Mouse (Mus musculus): ENCODE data around the gene Tnfrsf1b.

The Tnfrsf1b gene

GRCm38 (mm10) chr4:145256144-145256543 lies 9.5 kb upstream of the Tnfrsf1b start:
- DNase-seq: no peak

GRCm38 (mm10) chr4:145254418-145254817 lies 7.7 kb upstream of the Tnfrsf1b start:
- DNase-seq: no peak

GRCm38 (mm10) chr4:145252611-145253010 lies 5.9 kb upstream of the Tnfrsf1b start:
- DNase-seq: no peak

GRCm38 (mm10) chr4:145251546-145251945 lies 4.9 kb upstream of the Tnfrsf1b start:
- DNase-seq: no peak

GRCm38 (mm10) chr4:145250002-145250401 lies 3.3 kb upstream of the Tnfrsf1b start:
- no peak for DNase-seq

- DNase-seq: no peak
These were observed 886 bp upstream of the Tnfrsf1b start for GRCm38 (mm10) chr4:145247556-145247955.

GRCm38 (mm10) chr4:145245581-145245980 lies 1.1 kb downstream of the Tnfrsf1b start:
- DNase-seq: no peak

- DNase-seq: no peak
These were observed 2.0 kb downstream of the Tnfrsf1b start for GRCm38 (mm10) chr4:145244676-145245075.

- DNase-seq: no peak
These were observed 3.8 kb downstream of the Tnfrsf1b start for GRCm38 (mm10) chr4:145242719-145243350.

- no peak for DNase-seq
These were observed 5.9 kb downstream of the Tnfrsf1b start for GRCm38 (mm10) chr4:145240723-145241231.

- DNase-seq: peak; percentile 61 to 73
These were observed 7.4 kb downstream of the Tnfrsf1b start for GRCm38 (mm10) chr4:145239049-145239830.

GRCm38 (mm10) chr4:145236027-145236426 lies 10.6 kb downstream of the Tnfrsf1b start:
- DNase-seq: no peak

- DNase-seq: no peak
These were observed 13.0 kb downstream of the Tnfrsf1b start for GRCm38 (mm10) chr4:145233487-145234228.

- DNase-seq: no peak
These were observed 14.9 kb downstream of the Tnfrsf1b start for GRCm38 (mm10) chr4:145231732-145232131.

GRCm38 (mm10) chr4:145230647-145231046 lies 16.0 kb downstream of the Tnfrsf1b start:
- DNase-seq: no peak

- DNase-seq: no peak
These were observed 17.0 kb downstream of the Tnfrsf1b start for GRCm38 (mm10) chr4:145229524-145230163.

- DNase-seq: no peak
These were observed 17.6 kb downstream of the Tnfrsf1b start for GRCm38 (mm10) chr4:145229051-145229450.

- no peak for DNase-seq
These were observed 22.1 kb downstream of the Tnfrsf1b start for GRCm38 (mm10) chr4:145224613-145225012.

GRCm38 (mm10) chr4:145222064-145222463 lies 24.6 kb downstream of the Tnfrsf1b start:
- DNase-seq: no peak

- DNase-seq: no peak
These were observed 25.3 kb downstream of the Tnfrsf1b start for GRCm38 (mm10) chr4:145221379-145221778.

GRCm38 (mm10) chr4:145220001-145220400 lies 26.7 kb downstream of the Tnfrsf1b start:
- DNase-seq: no peak

- peak; percentile 12 to 21 for DNase-seq
These were observed 27.3 kb downstream of the Tnfrsf1b start for GRCm38 (mm10) chr4:145219240-145219985.

Data from cerebellum, postnatal 14 days (tissue).